Mouse (Mus musculus): Measurements from ENCODE around the gene Btbd16. TPM values are rescaled to one million over a fixed set of nuclear protein-coding genes. Genes with fewer than 3 reads are reported as not detected.
A peak's percentile ranks its signal among the peaks of the same experiment; 100 is the strongest.

Gene Btbd16
- total and polyA plus RNA-seq, 3 experiments = 0.20 TPM; not detected in 2

- DNase-seq = no peak
- H3K79me2 ChIP-seq (replicated peaks; ENCODE audit: control insufficient read depth, insufficient read depth, low read length) = no peaks in the 10 kb centered on the region
- intact Hi-C loops (cut with DNase I) = no loop called here
- no peak for TF ChIP-seq EP300 (IDR thresholded peaks at IDR 0.05; ENCODE audit: insufficient read depth, low read depth, low read length)
- TF ChIP-seq CTCF (IDR thresholded peaks at IDR 0.05) = no peak
- TF ChIP-seq POLR2A (IDR thresholded peaks at IDR 0.05; ENCODE audit: insufficient read depth, low read depth, low read length) = no peak
- H3K4me3 ChIP-seq = no peak overlapping the region
- H3K4me1 ChIP-seq (ENCODE audit: control insufficient read depth, insufficient read depth, low read length) = peaks cover 6% of the 10 kb centered on the region
- H3K27me3 ChIP-seq (ENCODE audit: control insufficient read depth, insufficient read depth, low read length) = no peaks in the 10 kb centered on the region
- WGBS = 89% methylated on average over 5 of the region's 5 CpGs
- H3K27ac ChIP-seq = no peak overlapping the region
- H3K36me3 ChIP-seq (ENCODE audit: control insufficient read depth, insufficient read depth, low read length) = no peaks in the 10 kb centered on the region
- no peak overlapping the region for H3K9ac ChIP-seq (ENCODE audit: low read depth, low read length)
These were observed 57.7 kb downstream of the Btbd16 start for GRCm38 (mm10) chr7:130831586-130831985.

- intact Hi-C loops (cut with DNase I) = no loop called here
- WGBS = 37% methylated on average over 21 of the region's 21 CpGs
- no peak for DNase-seq
- no peak overlapping the region for H3K4me3 ChIP-seq
- no peak overlapping the region for H3K9ac ChIP-seq (ENCODE audit: low read depth, low read length)
- TF ChIP-seq CTCF (IDR thresholded peaks at IDR 0.05) = no peak
- no peak for TF ChIP-seq POLR2A (IDR thresholded peaks at IDR 0.05; ENCODE audit: insufficient read depth, low read depth, low read length)
- TF ChIP-seq EP300 (IDR thresholded peaks at IDR 0.05; ENCODE audit: insufficient read depth, low read depth, low read length) = no peak
- H3K4me1 ChIP-seq (ENCODE audit: control insufficient read depth, insufficient read depth, low read length) = peaks cover 10% of the 10 kb centered on the region
- H3K36me3 ChIP-seq (ENCODE audit: control insufficient read depth, insufficient read depth, low read length) = no peaks in the 10 kb centered on the region
- H3K79me2 ChIP-seq (replicated peaks; ENCODE audit: control insufficient read depth, insufficient read depth, low read length) = no peaks in the 10 kb centered on the region
- H3K27ac ChIP-seq = no peak overlapping the region
- H3K27me3 ChIP-seq (ENCODE audit: control insufficient read depth, insufficient read depth, low read length) = no peaks in the 10 kb centered on the region
These were observed 60.4 kb downstream of the Btbd16 start for GRCm38 (mm10) chr7:130834299-130834698.

- TF ChIP-seq CTCF (IDR thresholded peaks at IDR 0.05) = no peak
- no peak for TF ChIP-seq POLR2A (IDR thresholded peaks at IDR 0.05; ENCODE audit: insufficient read depth, low read depth, low read length)
- TF ChIP-seq EP300 (IDR thresholded peaks at IDR 0.05; ENCODE audit: insufficient read depth, low read depth, low read length) = no peak
- intact Hi-C loops (cut with DNase I) = no loop called here
- Histone ChIP-seq H3K9ac (ENCODE audit: low read depth, low read length) (no peak overlapping the region), H3K4me1 (ENCODE audit: control insufficient read depth, insufficient read depth, low read length) (peaks cover 10% of the 10 kb centered on the region), H3K27ac (no peak overlapping the region), H3K36me3 (ENCODE audit: control insufficient read depth, insufficient read depth, low read length) (no peaks in the 10 kb centered on the region), H3K27me3 (ENCODE audit: control insufficient read depth, insufficient read depth, low read length) (no peaks in the 10 kb centered on the region), H3K79me2 (replicated peaks; ENCODE audit: control insufficient read depth, insufficient read depth, low read length) (no peaks in the 10 kb centered on the region), H3K4me3 (no peak overlapping the region)
- WGBS = 22% methylated on average over 18 of the region's 18 CpGs
- DNase-seq = peak in 1 of 2 experiments; percentile 24
These were observed 61.3 kb downstream of the Btbd16 start for GRCm38 (mm10) chr7:130834958-130835861.

DNA sequence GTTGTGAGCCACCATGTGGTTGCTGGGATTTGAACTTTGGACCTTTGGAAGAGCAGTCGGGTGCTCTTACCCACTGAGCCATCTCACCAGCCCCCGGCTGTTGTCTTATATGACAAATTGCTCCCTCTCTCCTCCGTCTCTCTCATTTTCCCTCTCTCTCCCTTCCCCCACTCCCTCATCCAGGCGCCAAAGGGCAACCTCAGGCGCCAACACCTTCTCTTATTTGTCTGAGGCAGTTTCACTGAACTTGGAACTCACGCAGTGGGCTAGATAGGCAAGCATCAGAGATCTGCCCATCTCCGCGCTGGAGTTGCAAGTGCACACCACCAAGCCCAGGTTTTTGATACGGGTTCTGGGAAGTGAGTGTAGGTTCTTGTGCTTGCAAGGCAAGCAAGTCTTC is 62.2 kb downstream of the Btbd16 start:
- DNase-seq = no peak
- intact Hi-C loops (cut with DNase I) = no loop called here
- TF ChIP-seq CTCF (IDR thresholded peaks at IDR 0.05) (no peak), POLR2A (IDR thresholded peaks at IDR 0.05; ENCODE audit: insufficient read depth, low read depth, low read length) (no peak), EP300 (IDR thresholded peaks at IDR 0.05; ENCODE audit: insufficient read depth, low read depth, low read length) (no peak)

GRCm38 (mm10) chr7:130837941-130838657 is 64.2 kb downstream of the Btbd16 start:
- 43% methylated on average over 12 of the region's 12 CpGs for WGBS
- no peaks in the 10 kb centered on the region for H3K36me3 ChIP-seq (ENCODE audit: control insufficient read depth, insufficient read depth, low read length)
- no peak overlapping the region for H3K4me3 ChIP-seq
- intact Hi-C loops (cut with DNase I) = no loop called here
- no peak overlapping the region for H3K27ac ChIP-seq
- peaks cover 10% of the 10 kb centered on the region for H3K4me1 ChIP-seq (ENCODE audit: control insufficient read depth, insufficient read depth, low read length)
- DNase-seq = no peak
- H3K27me3 ChIP-seq (ENCODE audit: control insufficient read depth, insufficient read depth, low read length) = no peaks in the 10 kb centered on the region
- H3K79me2 ChIP-seq (replicated peaks; ENCODE audit: control insufficient read depth, insufficient read depth, low read length) = no peaks in the 10 kb centered on the region
- H3K9ac ChIP-seq (ENCODE audit: low read depth, low read length) = no peak overlapping the region
- TF ChIP-seq CTCF (IDR thresholded peaks at IDR 0.05) (no peak), POLR2A (IDR thresholded peaks at IDR 0.05; ENCODE audit: insufficient read depth, low read depth, low read length) (no peak), EP300 (IDR thresholded peaks at IDR 0.05; ENCODE audit: insufficient read depth, low read depth, low read length) (no peak)

More for the DNA sequence above, 62.2 kb downstream of the Btbd16 start:
- Histone ChIP-seq H3K27me3 (ENCODE audit: control insufficient read depth, insufficient read depth, low read length) (no peaks in the 10 kb centered on the region), H3K9ac (ENCODE audit: low read depth, low read length) (no peak overlapping the region), H3K27ac (no peak overlapping the region), H3K36me3 (ENCODE audit: control insufficient read depth, insufficient read depth, low read length) (no peaks in the 10 kb centered on the region), H3K79me2 (replicated peaks; ENCODE audit: control insufficient read depth, insufficient read depth, low read length) (no peaks in the 10 kb centered on the region), H3K4me1 (ENCODE audit: control insufficient read depth, insufficient read depth, low read length) (peaks cover 10% of the 10 kb centered on the region), H3K4me3 (no peak overlapping the region)
- 92% methylated on average over 9 of the region's 9 CpGs for WGBS

DNA sequence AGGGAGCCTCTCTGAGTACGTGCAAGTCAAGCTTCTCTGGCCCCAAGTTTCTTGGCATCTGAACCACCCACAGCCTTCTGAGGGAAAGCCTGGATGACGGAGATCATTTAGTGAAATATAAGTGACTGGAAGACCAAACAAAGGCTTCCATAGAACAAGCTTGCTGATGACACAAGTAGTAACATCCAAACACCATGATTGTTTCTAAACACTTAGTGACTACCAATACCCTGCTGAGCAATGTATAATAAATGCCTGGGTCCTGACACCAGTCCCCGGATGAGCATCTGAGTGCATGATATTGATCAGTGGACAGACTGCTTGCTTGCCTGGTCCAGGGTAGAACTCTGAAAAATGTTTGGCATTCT is 64.8 kb downstream of the Btbd16 start:
- no peak overlapping the region for H3K4me3 ChIP-seq
- H3K36me3 ChIP-seq (ENCODE audit: control insufficient read depth, insufficient read depth, low read length) = no peaks in the 10 kb centered on the region
- WGBS = 72% methylated on average over 3 of the region's 3 CpGs
- DNase-seq = no peak
- no peaks in the 10 kb centered on the region for H3K27me3 ChIP-seq (ENCODE audit: control insufficient read depth, insufficient read depth, low read length)
- H3K9ac ChIP-seq (ENCODE audit: low read depth, low read length) = no peak overlapping the region
- peaks cover 10% of the 10 kb centered on the region for H3K4me1 ChIP-seq (ENCODE audit: control insufficient read depth, insufficient read depth, low read length)
- intact Hi-C loops (cut with DNase I) = no loop called here
- no peak for TF ChIP-seq EP300 (IDR thresholded peaks at IDR 0.05; ENCODE audit: insufficient read depth, low read depth, low read length)
- no peak for TF ChIP-seq POLR2A (IDR thresholded peaks at IDR 0.05; ENCODE audit: insufficient read depth, low read depth, low read length)
- TF ChIP-seq CTCF (IDR thresholded peaks at IDR 0.05) = no peak
- no peaks in the 10 kb centered on the region for H3K79me2 ChIP-seq (replicated peaks; ENCODE audit: control insufficient read depth, insufficient read depth, low read length)
- H3K27ac ChIP-seq = no peak overlapping the region

All from heart, adult 2 months (tissue).